Mouse (Mus musculus): Measurements from ENCODE around the gene Trim6.
A peak's percentile ranks its signal among the peaks of the same experiment; 100 is the strongest.
"Not testable (repeated sequence)": the region's sequence is repeated elsewhere in the genome, so short reads cannot be mapped to it uniquely, and the experiment has no call there.

The Trim6 gene

GRCm38 (mm10) chr7:104218701-104219569, at the start of gene Trim6:
Gene Trim6 (plus strand): TSS chr7:104218793.
- DNase-seq (ENCODE audit: low read depth), result no peak

GRCm38 (mm10) chr7:104169634-104170204, 48.9 kb upstream of the Trim6 start:
- no peak for DNase-seq (ENCODE audit: low read depth)

GRCm38 (mm10) chr7:104175085-104175484, 43.5 kb upstream of the Trim6 start:
- DNase-seq (ENCODE audit: low read depth), result no peak

GRCm38 (mm10) chr7:104178422-104179054, 40.1 kb upstream of the Trim6 start:
- no peak for DNase-seq (ENCODE audit: low read depth)

- DNase-seq (ENCODE audit: low read depth), result no peak
Measured at GRCm38 (mm10) chr7:104179074-104179473, 39.5 kb upstream of the Trim6 start.

- no peak for DNase-seq (ENCODE audit: low read depth)
Measured at GRCm38 (mm10) chr7:104183292-104183691, 35.3 kb upstream of the Trim6 start, which contains the start of gene Olfr648. Gene Olfr648 (minus strand): TSS chr7:104183392.

GRCm38 (mm10) chr7:104191275-104191674, 27.3 kb upstream of the Trim6 start:
- no peak for DNase-seq (ENCODE audit: low read depth)

GRCm38 (mm10) chr7:104195885-104196284, 22.7 kb upstream of the Trim6 start, which contains the start of gene Olfr649:
Gene Olfr649 (minus strand): TSS chr7:104195985.
- no peak for DNase-seq (ENCODE audit: low read depth)

GRCm38 (mm10) chr7:104199822-104200221, 18.8 kb upstream of the Trim6 start:
- DNase-seq (ENCODE audit: low read depth), result no peak

- DNase-seq (ENCODE audit: low read depth), result no peak
Measured at GRCm38 (mm10) chr7:104206197-104206596, 12.4 kb upstream of the Trim6 start.

- no peak for DNase-seq (ENCODE audit: low read depth)
Measured at GRCm38 (mm10) chr7:104216011-104216535, 2.5 kb upstream of the Trim6 start.

GRCm38 (mm10) chr7:104217881-104218280, 712 bp upstream of the Trim6 start:
- no peak for DNase-seq (ENCODE audit: low read depth)

- no peak for DNase-seq (ENCODE audit: low read depth)
Measured at GRCm38 (mm10) chr7:104231203-104231602, 12.6 kb downstream of the Trim6 start.

- DNase-seq (ENCODE audit: low read depth), result no peak
Measured at GRCm38 (mm10) chr7:104240857-104241256, 22.3 kb downstream of the Trim6 start.

GRCm38 (mm10) chr7:104243616-104244015, 25.0 kb downstream of the Trim6 start:
- no peak for DNase-seq (ENCODE audit: low read depth)

GRCm38 (mm10) chr7:104244287-104245181, 25.9 kb downstream of the Trim6 start, which contains the start of gene Trim34a:
Gene Trim34a (plus strand): TSS chr7:104244457.
- DNase-seq (ENCODE audit: low read depth), result peak; percentile 74

GRCm38 (mm10) chr7:104260380-104260779, 41.8 kb downstream of the Trim6 start:
- not testable (repeated sequence) for DNase-seq (ENCODE audit: low read depth)

- not testable (repeated sequence) for DNase-seq (ENCODE audit: low read depth)
Measured at GRCm38 (mm10) chr7:104265335-104265734, 46.7 kb downstream of the Trim6 start.

- not testable (repeated sequence) for DNase-seq (ENCODE audit: low read depth)
Measured at GRCm38 (mm10) chr7:104279361-104279760, 60.8 kb downstream of the Trim6 start.
